Mouse (Mus musculus) layer of hippocampus, postnatal 14 days (tissue): ENCODE results near the gene Haghl. TPM values are rescaled to one million over a fixed set of nuclear protein-coding genes. Genes with fewer than 3 reads are reported as not detected.
"Not testable (repeated sequence)": the region's sequence is repeated elsewhere in the genome, so short reads cannot be mapped to it uniquely, and the experiment has no call there.

Experiments used
- DNase-seq, 2 experiments: peaks; one replicate each; pipeline ENCODE4 v3.0.0; 2021 to 2022; ENCODE audit warnings: low spot score in 2 of 2, mixed read lengths in 1 of 2
- microRNA-seq, 2 experiments: library from miRNA; unstranded; fragments of <30 nt; microRNA quantifications; one replicate each; pipeline ENCODE4 v1.2.0; 2021
- total RNA-seq, 2 experiments: library from RNA; stranded (reverse); gene quantifications; 2 replicates each; pipeline ENCODE4 v1.2.3; 2021

Gene Haghl
- total RNA-seq, 2 experiments from 2014 or later: 125 to 128 TPM

- DNase-seq: peak in 1 of 2 experiments; percentile 35
Measured at GRCm38 (mm10) chr17:25751446-25751845, 34.0 kb downstream of the Haghl start.

- DNase-seq: no peak
Measured at GRCm38 (mm10) chr17:25749314-25749713, 36.2 kb downstream of the Haghl start.

- DNase-seq: no peak
Measured at GRCm38 (mm10) chr17:25748238-25748637, 37.2 kb downstream of the Haghl start.

- no peak for DNase-seq
Measured at GRCm38 (mm10) chr17:25744311-25744710, 41.2 kb downstream of the Haghl start.

- DNase-seq: no peak
Measured at GRCm38 (mm10) chr17:25743831-25744230, 41.6 kb downstream of the Haghl start.

- DNase-seq: not testable (repeated sequence)
Measured at GRCm38 (mm10) chr17:25741471-25741870, 44.0 kb downstream of the Haghl start.

GRCm38 (mm10) chr17:25738861-25739260 is 46.6 kb downstream of the Haghl start:
- no peak for DNase-seq

- DNase-seq: no peak
Measured at GRCm38 (mm10) chr17:25735745-25736144, 49.7 kb downstream of the Haghl start, which contains the start of gene Mslnl. Gene Mslnl (plus strand): TSS chr17:25736042.

- DNase-seq: no peak
Measured at GRCm38 (mm10) chr17:25735246-25735645, 50.2 kb downstream of the Haghl start.

GRCm38 (mm10) chr17:25732082-25732481 is 53.4 kb downstream of the Haghl start:
- peak; percentile 82 to 85 for DNase-seq

Small RNAs within 50 kb of the gene (microRNA-seq; reads per million reads assigned to microRNA genes)
- gene Gm25083 (0 reads per million in 2 experiments), gene Mir3082 (1.6 to 3.4 reads per million in 2 experiments), gene Mir6966 (1.4 to 1.8 reads per million in 2 experiments)

Other genes with a start within 250 kb of the Haghl start
- 10 to 100 TPM; 78.2 to 81.1 TPM for gene Sox8, start 215.0 kb downstream of the Haghl start, total RNA-seq
- gene Lmf1, start 206.6 kb downstream of the Haghl start, total RNA-seq: 10 to 100 TPM; 26.2 to 27.2 TPM
- gene Gng13, start 68.5 kb downstream of the Haghl start, total RNA-seq: 100 to 1,000 TPM in 1 of 2 experiments, 10 to 100 TPM in 1; 78.0 to 103 TPM
- gene Chtf18, start 58.3 kb downstream of the Haghl start, total RNA-seq: 1 to 10 TPM; 3.1 to 3.3 TPM
- 10 to 100 TPM; 29.9 to 32.8 TPM for gene Rpusd1, start 58.0 kb downstream of the Haghl start, total RNA-seq
- under 1 TPM in 1 of 2 experiments, not detected in 1; 0.12 TPM for gene Mslnl, start 49.6 kb downstream of the Haghl start, total RNA-seq
- gene Msln, start 31.3 kb downstream of the Haghl start, total RNA-seq: 1 to 10 TPM; 1.2 to 1.8 TPM
- gene Narfl, start 11.9 kb downstream of the Haghl start, total RNA-seq: 10 to 100 TPM; 27.6 to 35.3 TPM
- under 1 TPM in 1 of 2 experiments, not detected in 1; 0.30 TPM for gene Ccdc78, start 907 bp upstream of the Haghl start, total RNA-seq
- gene Fam173a, start 7.2 kb upstream of the Haghl start, total RNA-seq: 10 to 100 TPM; 80.2 to 80.3 TPM
- gene AC134908.4, start 10.0 kb upstream of the Haghl start, total RNA-seq: not detected
- 10 to 100 TPM; 82.0 to 86.9 TPM for gene Metrn, start 11.5 kb upstream of the Haghl start, total RNA-seq
- 100 to 1,000 TPM; 414 to 418 TPM for gene Fbxl16, start 23.4 kb upstream of the Haghl start, total RNA-seq
- 10 to 100 TPM; 21.7 to 23.4 TPM for gene Wdr24, start 38.0 kb upstream of the Haghl start, total RNA-seq
- 10 to 100 TPM; 64.3 to 65.0 TPM for gene Jmjd8, start 43.2 kb upstream of the Haghl start, total RNA-seq
- 100 to 1,000 TPM; 155 to 157 TPM for gene Stub1, start 47.7 kb upstream of the Haghl start, total RNA-seq
- 10 to 100 TPM; 84.4 to 97.5 TPM for gene Rhbdl1, start 51.6 kb upstream of the Haghl start, total RNA-seq
- 10 to 100 TPM; 26.7 to 31.1 TPM for gene Gm20683, start 56.1 kb upstream of the Haghl start, total RNA-seq
- 10 to 100 TPM; 95.6 to 97.8 TPM for gene Rhot2, start 59.2 kb upstream of the Haghl start, total RNA-seq
- gene Wdr90, start 75.8 kb upstream of the Haghl start, total RNA-seq: 10 to 100 TPM; 24.0 to 25.8 TPM
- 10 to 100 TPM; 29.2 to 39.0 TPM for gene Mcrip2, start 83.1 kb upstream of the Haghl start, total RNA-seq
- 10 to 100 TPM; 39.3 to 44.7 TPM for gene Mettl26, start 89.4 kb upstream of the Haghl start, total RNA-seq
- 1 to 10 TPM; 1.8 to 2.3 TPM for gene Wfikkn1, start 95.2 kb upstream of the Haghl start, total RNA-seq
- gene Rab40c, start 134.1 kb upstream of the Haghl start, total RNA-seq: 10 to 100 TPM; 48.6 to 52.2 TPM
- gene Pigq, start 159.3 kb upstream of the Haghl start, total RNA-seq: 100 to 1,000 TPM; 160 to 168 TPM
- gene Nhlrc4, start 159.3 kb upstream of the Haghl start, total RNA-seq: not detected
- under 1 TPM in 1 of 2 experiments, not detected in 1; 0.14 TPM for gene A930017K11Rik, start 166.9 kb upstream of the Haghl start, total RNA-seq
- gene Capn15, start 200.1 kb upstream of the Haghl start, total RNA-seq: 10 to 100 TPM; 44.4 to 46.2 TPM